Mouse (Mus musculus): ENCODE results near the gene Egfl7. TPM values are rescaled to one million over a fixed set of nuclear protein-coding genes. Genes with fewer than 3 reads are reported as not detected.

The Egfl7 gene
- polyA plus RNA-seq, 1 experiment from 2014 or later: 107 TPM

DNA sequence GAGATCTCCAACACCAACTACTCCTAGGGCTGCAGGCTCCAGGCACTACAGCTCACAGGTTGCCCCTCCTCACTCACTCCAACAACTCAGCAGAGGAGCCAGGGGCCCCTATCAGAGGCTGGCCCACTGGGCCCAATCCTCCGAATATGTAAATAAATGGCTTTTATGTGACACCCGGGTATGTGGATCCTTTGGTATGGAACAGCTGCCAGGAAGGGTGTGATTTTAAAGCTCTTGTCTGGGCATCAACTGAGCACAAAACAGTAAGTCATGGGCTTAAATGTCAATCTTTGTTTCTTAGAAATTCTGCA lies 56.5 kb downstream of the Egfl7 start:
- Histone ChIP-seq H3K4me2 (no peak overlapping the region), H3K27me3 (no peaks in the 10 kb centered on the region), H3K4me1 (peaks cover 30% of the 10 kb centered on the region), H3K9me3 (no peaks in the 10 kb centered on the region), H3K27ac (no peak overlapping the region), H3K36me3 (peaks cover 48% of the 10 kb centered on the region), H3K9ac (no peak overlapping the region), H3K4me3 (no peak overlapping the region)
- no peak for ATAC-seq (ENCODE audit: insufficient number of reproducible peaks, low FRiP score, low TSS enrichment, low read depth)
- 58% methylated on average over 2 of the region's 2 CpGs for WGBS

DNA sequence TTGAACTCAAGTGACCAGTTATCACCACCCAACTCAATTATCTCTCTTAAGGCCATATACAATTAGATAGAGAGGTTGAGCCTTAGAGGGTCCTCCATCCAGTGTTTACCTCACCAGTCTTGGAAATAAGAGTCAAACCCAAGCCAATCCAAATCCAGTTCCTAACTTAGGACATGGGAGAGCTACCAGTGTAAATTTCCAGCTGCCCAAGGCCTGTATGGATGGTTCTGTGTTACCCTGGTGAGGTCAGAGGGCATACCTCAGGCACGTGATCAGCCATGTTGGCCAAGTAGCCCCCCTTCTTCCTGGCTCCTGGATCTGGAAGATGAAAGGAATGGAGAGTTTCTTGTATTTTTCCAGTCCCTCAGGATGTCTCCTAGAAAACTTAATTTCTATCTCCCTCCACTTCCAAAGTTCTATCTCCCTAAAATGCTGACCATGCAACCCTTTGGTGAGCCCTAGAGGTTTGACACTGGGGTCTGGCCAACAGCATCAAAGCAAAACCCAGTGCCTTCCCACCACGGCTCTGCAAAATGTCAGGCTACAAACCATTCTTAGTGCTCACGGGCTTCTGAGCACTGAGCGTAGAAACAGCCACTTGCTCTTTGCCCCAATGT lies 57.6 kb downstream of the Egfl7 start:
- H3K4me2 ChIP-seq: no peak overlapping the region
- no peaks in the 10 kb centered on the region for H3K27me3 ChIP-seq
- H3K9me3 ChIP-seq: no peaks in the 10 kb centered on the region
- peaks cover 30% of the 10 kb centered on the region for H3K4me1 ChIP-seq
- no peak overlapping the region for H3K27ac ChIP-seq
- H3K4me3 ChIP-seq: 0 out of 2 replicates have a peak overlapping the region, but pooled peaks have one; percentile 7
- H3K9ac ChIP-seq: 0 out of 2 replicates have a peak overlapping the region, but pooled peaks have one; percentile 4
- peaks cover 48% of the 10 kb centered on the region for H3K36me3 ChIP-seq
- 76% methylated on average over 4 of the region's 4 CpGs for WGBS
- no peak for ATAC-seq (ENCODE audit: insufficient number of reproducible peaks, low FRiP score, low TSS enrichment, low read depth)

DNA sequence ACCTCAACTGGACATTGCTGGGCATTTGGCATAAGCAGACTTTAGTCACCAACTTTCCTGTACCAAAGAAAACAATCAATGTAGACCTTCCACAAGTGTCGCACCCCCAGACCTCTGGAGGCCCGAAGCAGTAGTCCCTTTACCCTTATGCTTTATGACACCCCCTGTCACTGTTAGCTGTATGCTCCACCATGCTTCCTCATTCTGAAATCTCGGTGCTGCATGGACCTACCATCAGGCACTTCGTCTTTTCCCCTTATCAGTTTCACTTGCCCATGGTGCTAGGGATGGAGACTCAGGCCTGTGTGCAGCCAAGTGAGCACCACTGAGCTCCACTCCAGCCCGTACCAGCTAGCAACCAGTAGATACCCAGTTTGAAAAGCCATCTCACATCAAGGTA lies 58.2 kb downstream of the Egfl7 start:
- no peak for ATAC-seq (ENCODE audit: insufficient number of reproducible peaks, low FRiP score, low TSS enrichment, low read depth)
- H3K36me3 ChIP-seq: peaks cover 48% of the 10 kb centered on the region
- H3K9me3 ChIP-seq: no peaks in the 10 kb centered on the region
- WGBS: 79% methylated on average over 5 of the region's 5 CpGs
- peak overlapping the region; percentile 74 for H3K4me2 ChIP-seq
- no peaks in the 10 kb centered on the region for H3K27me3 ChIP-seq
- peaks cover 30% of the 10 kb centered on the region for H3K4me1 ChIP-seq
- H3K27ac ChIP-seq: no peak overlapping the region
- H3K9ac ChIP-seq: 0 out of 2 replicates have a peak overlapping the region, but pooled peaks have one; percentile 4
- peak overlapping the region; percentile 7; the same call in 1 of the 2 replicates for H3K4me3 ChIP-seq

DNA sequence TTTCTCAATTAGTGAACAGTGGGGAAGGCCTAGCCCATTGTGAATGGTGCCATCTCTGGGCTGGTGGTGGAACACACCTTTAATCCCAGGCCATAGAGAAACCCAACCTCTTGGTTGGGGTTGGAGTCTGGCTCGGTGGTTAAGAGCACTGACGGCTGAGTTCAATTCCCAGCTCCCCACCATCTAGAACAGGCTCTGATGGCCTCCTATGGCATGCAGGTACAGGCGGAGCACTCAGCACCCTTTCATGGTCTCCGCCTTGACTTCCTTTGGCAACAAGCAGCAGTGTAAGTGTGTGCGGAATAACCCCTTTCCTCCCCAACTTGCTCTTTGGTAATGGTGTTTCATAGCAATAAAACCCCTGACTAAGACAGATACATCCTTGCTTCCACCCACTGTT lies 58.8 kb downstream of the Egfl7 start:
- H3K27me3 ChIP-seq: no peaks in the 10 kb centered on the region
- peak overlapping the region; percentile 74 for H3K4me2 ChIP-seq
- H3K36me3 ChIP-seq: peaks cover 46% of the 10 kb centered on the region
- WGBS: 66% methylated on average over 5 of the region's 5 CpGs
- no peaks in the 10 kb centered on the region for H3K9me3 ChIP-seq
- peak overlapping the region; percentile 69 for H3K4me3 ChIP-seq
- no peak for ATAC-seq (ENCODE audit: insufficient number of reproducible peaks, low FRiP score, low TSS enrichment, low read depth)
- H3K9ac ChIP-seq: no peak overlapping the region; the same call in 1 of the 2 replicates
- 0 out of 2 replicates have a peak overlapping the region, but pooled peaks have one; percentile 7 for H3K27ac ChIP-seq
- H3K4me1 ChIP-seq: peaks cover 30% of the 10 kb centered on the region

DNA sequence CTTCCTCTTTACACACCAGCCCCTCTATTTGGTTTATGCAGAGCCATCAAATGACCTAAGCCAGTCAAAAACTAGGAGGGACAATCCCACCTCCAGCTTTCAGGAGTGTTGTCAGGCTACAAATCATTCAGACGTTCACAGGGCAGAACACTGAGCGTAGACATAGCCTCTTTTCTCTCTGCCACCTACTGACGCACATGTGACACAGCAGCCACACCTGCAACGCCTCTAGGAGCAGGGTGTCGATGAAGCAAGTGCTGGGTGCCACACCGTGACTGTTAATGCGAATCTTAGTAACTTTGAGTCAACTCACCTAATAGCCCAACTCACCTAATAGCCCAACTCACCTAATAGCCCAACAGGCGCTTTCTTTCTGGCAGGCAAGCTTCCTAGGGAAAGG lies 59.3 kb downstream of the Egfl7 start:
- Histone ChIP-seq H3K9ac (peak overlapping the region; percentile 78), H3K27me3 (no peaks in the 10 kb centered on the region), H3K36me3 (peaks cover 42% of the 10 kb centered on the region), H3K4me3 (peak overlapping the region; percentile 69), H3K27ac (peak overlapping the region; percentile 58; the same call in 1 of the 2 replicates), H3K4me2 (peak overlapping the region; percentile 74), H3K4me1 (peaks cover 30% of the 10 kb centered on the region), H3K9me3 (no peaks in the 10 kb centered on the region)
- ATAC-seq (ENCODE audit: insufficient number of reproducible peaks, low FRiP score, low TSS enrichment, low read depth): no peak
- WGBS: 3% methylated on average over 8 of the region's 8 CpGs

DNA sequence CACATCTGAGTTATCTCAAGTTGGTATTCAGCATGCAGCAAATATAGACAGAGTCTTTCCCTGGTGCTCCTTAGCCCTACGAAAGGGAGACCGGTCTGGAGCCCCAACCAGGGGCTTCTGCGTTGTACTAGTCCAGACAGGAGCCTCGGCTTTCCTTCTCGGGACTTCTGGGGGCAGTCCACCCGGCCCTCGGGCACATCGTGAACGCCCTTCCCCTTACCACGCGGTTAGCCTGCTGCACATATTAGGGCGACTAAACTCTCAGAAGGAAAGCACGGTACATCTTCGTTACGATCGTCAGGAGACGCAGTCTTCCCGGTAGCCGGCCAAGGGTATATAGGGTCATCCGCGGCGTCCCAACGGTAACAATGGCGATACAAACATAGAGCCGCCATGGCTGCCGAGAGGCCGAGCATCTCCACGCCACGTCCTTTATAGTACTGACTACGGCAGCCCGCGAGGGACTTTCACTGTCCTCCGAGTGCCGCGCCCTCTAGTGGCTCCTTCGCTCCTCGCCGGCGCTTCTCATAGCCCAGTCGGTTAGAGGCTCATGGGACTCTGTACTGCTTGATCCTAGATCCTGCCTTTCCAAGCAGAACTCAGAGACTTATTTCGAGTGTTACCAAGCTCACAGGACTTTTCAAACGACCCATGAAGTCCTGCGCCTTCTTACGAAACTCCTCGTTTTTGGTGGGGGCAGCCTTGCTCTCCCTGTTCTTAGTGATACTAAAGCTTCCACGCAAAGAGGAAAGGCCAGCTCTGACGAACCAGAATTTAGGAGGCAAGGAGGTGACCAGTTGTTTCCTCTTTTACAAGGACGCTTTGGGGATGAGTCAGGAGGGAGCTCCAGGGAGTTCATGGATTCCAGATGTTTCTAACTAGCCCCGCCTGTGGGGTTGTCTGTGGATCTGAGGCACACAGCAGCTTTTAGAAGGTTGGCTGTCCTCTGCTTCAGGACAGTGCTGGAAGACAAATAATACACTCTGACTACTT lies 60.3 kb downstream of the Egfl7 start:
- Histone ChIP-seq H3K27ac (peak overlapping the region; percentile 84), H3K9ac (peak overlapping the region; percentile 78), H3K4me1 (peaks cover 30% of the 10 kb centered on the region), H3K9me3 (no peaks in the 10 kb centered on the region), H3K4me2 (peak overlapping the region; percentile 74), H3K4me3 (peak overlapping the region; percentile 69), H3K27me3 (no peaks in the 10 kb centered on the region), H3K36me3 (peaks cover 32% of the 10 kb centered on the region)
- 2% methylated on average over 49 of the region's 49 CpGs for WGBS
- peak; percentile 85 for ATAC-seq (ENCODE audit: insufficient number of reproducible peaks, low FRiP score, low TSS enrichment, low read depth)

DNA sequence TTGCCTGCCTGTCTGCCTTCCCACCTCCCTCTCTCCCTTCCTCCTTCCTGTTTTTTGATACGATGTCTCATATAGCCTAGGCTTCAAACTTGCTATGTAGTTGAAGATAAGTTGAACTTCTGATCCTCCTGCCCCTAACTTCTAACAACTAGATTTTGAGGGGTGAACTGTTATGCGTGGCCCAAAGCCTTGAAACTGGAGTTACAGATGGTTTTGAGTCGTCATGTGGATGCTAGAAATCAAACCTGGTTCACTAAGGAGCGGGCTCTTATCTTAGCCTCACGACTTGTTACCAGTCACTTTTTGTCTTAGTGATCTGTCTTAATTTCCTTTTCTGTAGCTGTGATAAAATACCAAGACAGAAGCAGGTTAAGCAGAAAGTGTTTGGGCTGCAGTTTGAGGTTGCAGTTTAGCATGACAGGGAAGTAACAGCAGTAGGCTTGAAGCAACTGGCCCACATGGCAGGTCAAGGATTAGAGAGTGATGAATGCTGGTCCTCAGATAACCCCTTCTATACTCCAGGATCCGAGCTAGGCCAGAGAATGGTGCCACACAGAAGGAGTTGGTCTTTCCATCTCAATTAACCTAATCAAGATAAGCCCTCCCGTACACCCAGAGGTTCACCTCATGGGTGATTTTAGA lies 61.3 kb downstream of the Egfl7 start:
- ATAC-seq (ENCODE audit: insufficient number of reproducible peaks, low FRiP score, low TSS enrichment, low read depth): no peak
- H3K4me1 ChIP-seq: peaks cover 30% of the 10 kb centered on the region
- WGBS: 70% methylated on average over 7 of the region's 7 CpGs
- H3K36me3 ChIP-seq: peaks cover 22% of the 10 kb centered on the region
- no peak overlapping the region for H3K4me3 ChIP-seq
- no peaks in the 10 kb centered on the region for H3K9me3 ChIP-seq
- H3K27ac ChIP-seq: peak overlapping the region; percentile 84
- no peak overlapping the region for H3K9ac ChIP-seq
- H3K27me3 ChIP-seq: no peaks in the 10 kb centered on the region
- H3K4me2 ChIP-seq: no peak overlapping the region

MicroRNA genes within 50 kb of the gene (microRNA counts, 519-probe panel; counts per million panel counts)
- microRNA mmu-miR-126-3p (3,830 counts per million, percentile 88 among the panel's probes with 10 or more counts), microRNA mmu-miR-126-5p (3,017 counts per million, percentile 69 among the panel's probes with 10 or more counts)

Small RNAs within 50 kb of the gene (microRNA-seq; reads per million reads assigned to microRNA genes)
- gene Mir126a: not detected
- gene Mir126b: not detected

Other genes with a start within 250 kb of the Egfl7 start
- gene Dnlz, start 227.9 kb upstream of the Egfl7 start, polyA plus RNA-seq (2015; fragmentation: Nextera tagmentation; extraction: Ambion mirVana): 25.4 TPM in 2 replicates
- gene Card9, start 219.1 kb upstream of the Egfl7 start, polyA plus RNA-seq (2015; fragmentation: Nextera tagmentation; extraction: Ambion mirVana): 0.83 and 1.1 TPM in 2 replicates
- 23.7 and 25.8 TPM in 2 replicates for gene Snapc4, start 199.4 kb upstream of the Egfl7 start, polyA plus RNA-seq (2015; fragmentation: Nextera tagmentation; extraction: Ambion mirVana)
- 111 and 121 TPM in 2 replicates for gene Entr1, start 190.7 kb upstream of the Egfl7 start, polyA plus RNA-seq (2015; fragmentation: Nextera tagmentation; extraction: Ambion mirVana)
- gene Pmpca, start 190.7 kb upstream of the Egfl7 start, polyA plus RNA-seq (2015; fragmentation: Nextera tagmentation; extraction: Ambion mirVana): 91.1 and 95.2 TPM in 2 replicates
- gene Inpp5e, start 170.8 kb upstream of the Egfl7 start, polyA plus RNA-seq (2015; fragmentation: Nextera tagmentation; extraction: Ambion mirVana): 17.1 and 19.6 TPM in 2 replicates
- 26.2 and 30.5 TPM in 2 replicates for gene Sec16a, start 134.8 kb upstream of the Egfl7 start, polyA plus RNA-seq (2015; fragmentation: Nextera tagmentation; extraction: Ambion mirVana)
- gene Notch1, start 63.4 kb upstream of the Egfl7 start, polyA plus RNA-seq (2015; fragmentation: Nextera tagmentation; extraction: Ambion mirVana): 23.1 and 24.3 TPM in 2 replicates
- 0.24 TPM in 1 of 2 replicates, not detected in the other for gene Gm20532, start 6.6 kb downstream of the Egfl7 start, polyA plus RNA-seq (2015; fragmentation: Nextera tagmentation; extraction: Ambion mirVana)
- 31.5 and 36.3 TPM in 2 replicates for gene Agpat2, start 24.4 kb downstream of the Egfl7 start, polyA plus RNA-seq (2015; fragmentation: Nextera tagmentation; extraction: Ambion mirVana)
- gene Fam69b, start 48.4 kb downstream of the Egfl7 start, polyA plus RNA-seq (2015; fragmentation: Nextera tagmentation; extraction: Ambion mirVana): 32.0 and 42.8 TPM in 2 replicates
- gene Lcn4, start 91.3 kb downstream of the Egfl7 start, polyA plus RNA-seq (2015; fragmentation: Nextera tagmentation; extraction: Ambion mirVana): not detected in 2 replicates